Mouse (Mus musculus): ENCODE data around the gene Ndufa7.

GRCm38 (mm10) chr17:33851331-33851730, 27.0 kb downstream of the Ndufa7 start:
- TF ChIP-seq CTCF (IDR thresholded peaks at IDR 0.05; ENCODE audit: low read depth) (no peak), EP300 (IDR thresholded peaks at IDR 0.05; ENCODE audit: low read depth) (no peak)

All from heart, postnatal 0 days (tissue).